Mouse (Mus musculus): ENCODE measurements around the gene Rab13. TPM values are rescaled to one million over a fixed set of nuclear protein-coding genes. Genes with fewer than 3 reads are reported as not detected.

Gene Rab13
- total RNA-seq (2018; cell fraction: chromatin; rRNA removed), result 10 to 100 TPM in 2 of 26 experiments, 1 to 10 TPM in 24; 1.8 to 11.9 (median 5.5) TPM
- total RNA-seq (2018; cell fraction: cytosol; rRNA removed), result 10 to 100 TPM in 25 of 26 experiments, 1 to 10 TPM in 1; 9.8 to 20.8 (median 14.1) TPM
- total RNA-seq (2018; cell fraction: nucleus; rRNA removed), result 10 to 100 TPM in 1 of 26 experiments, 1 to 10 TPM in 25; 1.1 to 10.1 (median 6.6) TPM
- 11.7 to 20.8 TPM (median 17.5 TPM) in 3 replicates for polyA plus RNA-seq (2018)

DNA sequence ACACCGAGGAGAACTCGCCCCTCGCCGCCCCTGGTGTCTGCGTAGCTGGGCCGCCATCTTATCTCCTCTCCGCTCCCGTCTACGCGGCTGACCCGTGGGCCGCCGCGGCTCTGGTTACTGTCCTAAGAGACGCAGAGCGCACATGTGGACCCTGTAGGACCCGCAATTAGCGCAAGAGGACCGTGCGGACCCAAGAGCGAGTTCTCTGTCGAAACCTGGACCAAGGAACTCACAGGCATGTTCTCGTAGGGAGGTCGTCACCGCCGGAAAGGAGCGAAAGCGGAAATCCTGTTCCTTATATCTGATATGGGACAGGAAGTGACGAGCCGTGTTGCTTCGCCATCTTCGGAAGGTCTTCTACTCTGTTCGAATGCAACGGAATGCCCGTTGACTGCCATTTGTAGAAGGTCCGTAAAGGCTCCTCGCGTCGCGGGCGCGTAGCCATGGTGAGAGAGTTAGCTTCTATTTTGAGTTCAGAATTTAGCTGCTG, at the start of gene Rab13, which contains the start of gene Rps27:
Gene Rab13, plus strand, starts transcription at position 319 of the 490 bp plus-strand sequence.
Gene Rps27, minus strand, starts transcription at position 275 of the 490 bp plus-strand sequence.
- Histone ChIP-seq H3K79me2 (ENCODE audit: inconsistent target) (peaks cover 31% of the 10 kb centered on the region), H3K4me3 (ENCODE audit: inconsistent target) (peak within 1 kb of the TSS; percentile 83), H3K27ac (peak within 1 kb of the TSS; percentile 79), H3K36me3 (ENCODE audit: inconsistent target) (peaks cover 37% of the 10 kb centered on the region; the same call in 1 of the 2 replicates)
- WGBS (ENCODE audit: missing documents), result 2% methylated on average over 42 of the region's 42 CpGs

DNA sequence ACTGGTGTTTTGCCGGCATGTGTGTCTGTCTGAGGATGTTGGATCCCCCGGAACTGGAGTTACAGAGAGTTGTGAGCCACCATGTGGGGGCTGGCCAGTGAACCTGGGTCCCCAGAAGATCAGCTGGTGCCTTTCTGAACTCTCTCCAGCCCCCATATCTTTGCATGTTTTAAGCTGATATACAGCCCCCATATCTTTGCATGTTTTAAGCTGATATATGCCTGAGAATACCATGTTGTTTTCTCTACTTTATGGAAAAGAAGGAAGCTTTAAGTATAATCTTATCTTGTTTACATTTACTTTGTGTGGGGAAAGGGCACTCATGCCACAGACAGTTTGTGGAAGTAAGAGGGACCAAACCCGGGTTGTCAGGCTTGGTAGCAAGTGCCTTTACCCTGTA, 33.9 kb upstream of the Rab13 start:
- 73% methylated on average over 3 of the region's 3 CpGs for WGBS (ENCODE audit: missing documents)
- no peak overlapping the region for H3K27ac ChIP-seq
- no peaks in the 10 kb centered on the region for H3K79me2 ChIP-seq (ENCODE audit: inconsistent target)
- no peak overlapping the region for H3K4me3 ChIP-seq (ENCODE audit: inconsistent target)
- no peaks in the 10 kb centered on the region for H3K36me3 ChIP-seq (ENCODE audit: inconsistent target)

GRCm38 (mm10) chr3:90183581-90183980, 29.9 kb upstream of the Rab13 start:
- Histone ChIP-seq H3K79me2 (ENCODE audit: inconsistent target) (no peaks in the 10 kb centered on the region), H3K36me3 (ENCODE audit: inconsistent target) (no peaks in the 10 kb centered on the region), H3K4me3 (ENCODE audit: inconsistent target) (no peak overlapping the region), H3K27ac (no peak overlapping the region)
- 79% methylated on average over 3 of the region's 3 CpGs for WGBS (ENCODE audit: missing documents)

DNA sequence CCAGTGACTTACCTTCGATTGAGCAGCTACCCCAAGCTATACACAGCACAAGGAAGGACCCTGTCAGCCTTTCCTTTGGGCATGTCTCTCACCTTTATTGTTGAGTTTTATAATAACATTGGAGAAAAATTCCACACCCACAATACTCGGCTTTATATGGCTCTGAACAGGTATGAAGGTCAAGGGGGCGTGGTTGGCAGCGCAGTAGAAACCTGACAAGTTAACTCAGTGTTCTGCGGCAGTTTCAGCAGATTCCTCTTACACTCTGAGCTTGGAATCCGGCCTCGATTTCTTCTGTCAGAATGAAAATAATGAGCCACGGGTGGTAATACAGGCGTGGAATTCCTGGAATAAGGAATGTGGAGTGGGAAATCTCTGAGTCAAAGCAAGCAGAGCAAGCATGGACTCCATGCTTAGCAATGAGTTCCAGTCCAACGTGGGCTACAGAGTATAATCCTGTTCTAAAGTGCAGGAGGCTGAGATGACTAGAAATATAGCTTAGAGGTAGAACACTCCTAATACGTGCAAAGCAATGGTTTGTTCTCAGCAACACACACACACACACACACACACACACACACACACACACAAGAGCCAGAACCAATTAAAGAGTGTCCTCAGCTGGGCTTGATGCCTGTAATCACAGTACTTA, 22.5 kb upstream of the Rab13 start:
- WGBS (ENCODE audit: missing documents), result 93% methylated on average over 10 of the region's 11 CpGs
- H3K4me3 ChIP-seq (ENCODE audit: inconsistent target), result no peak overlapping the region

GRCm38 (mm10) chr3:90194759-90195158, 18.7 kb upstream of the Rab13 start:
- 92% methylated on average over 4 of the region's 4 CpGs for WGBS (ENCODE audit: missing documents)
- Histone ChIP-seq H3K4me3 (ENCODE audit: inconsistent target) (no peak overlapping the region), H3K36me3 (ENCODE audit: inconsistent target) (no peaks in the 10 kb centered on the region), H3K79me2 (ENCODE audit: inconsistent target) (no peaks in the 10 kb centered on the region), H3K27ac (no peak overlapping the region)

More for the DNA sequence above, 22.5 kb upstream of the Rab13 start:
- H3K27ac ChIP-seq, result no peak overlapping the region
- no peaks in the 10 kb centered on the region for H3K79me2 ChIP-seq (ENCODE audit: inconsistent target)
- no peaks in the 10 kb centered on the region for H3K36me3 ChIP-seq (ENCODE audit: inconsistent target)

DNA sequence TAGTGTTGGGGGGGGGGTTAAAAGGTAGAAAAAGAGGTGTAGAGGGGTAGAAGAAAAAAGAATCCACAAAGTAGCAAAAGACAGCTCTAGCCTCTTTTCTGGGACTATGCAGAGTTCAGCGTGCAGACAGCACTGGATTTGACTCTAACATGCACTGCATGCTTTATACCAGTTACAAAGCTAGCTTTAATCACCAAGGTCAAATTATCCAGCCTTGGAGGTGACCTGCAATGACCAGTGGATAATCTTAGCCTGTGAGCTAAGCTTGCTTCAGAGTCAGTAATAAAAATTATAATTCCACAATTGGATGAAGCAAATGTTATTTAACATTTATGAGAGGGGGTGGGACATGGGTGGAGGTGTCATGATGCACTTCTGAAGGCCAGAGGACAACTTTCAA, 17.9 kb upstream of the Rab13 start:
- no peaks in the 10 kb centered on the region for H3K36me3 ChIP-seq (ENCODE audit: inconsistent target)
- no peak overlapping the region for H3K4me3 ChIP-seq (ENCODE audit: inconsistent target)
- no peak overlapping the region for H3K27ac ChIP-seq
- 83% methylated on average over 1 of the region's 1 CpGs for WGBS (ENCODE audit: missing documents)
- H3K79me2 ChIP-seq (ENCODE audit: inconsistent target), result no peaks in the 10 kb centered on the region

DNA sequence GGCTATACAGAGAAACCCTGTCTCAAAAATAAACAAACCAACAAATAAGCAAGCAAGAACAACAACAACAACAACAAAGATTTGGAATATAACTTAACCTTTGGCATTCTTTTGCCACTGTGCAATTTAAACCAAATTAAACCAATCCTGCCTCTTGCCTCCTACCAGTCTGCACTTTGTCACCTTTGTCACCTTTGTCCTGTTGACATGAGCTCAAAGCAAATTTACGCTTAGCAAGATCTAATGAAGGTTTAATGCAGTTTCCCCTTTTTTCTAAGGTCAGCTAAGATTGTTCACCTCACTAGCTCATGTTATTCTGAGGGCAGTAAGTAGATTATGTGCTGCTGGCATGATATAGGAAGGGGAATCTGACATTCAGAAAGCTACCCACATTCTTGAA, 15.9 kb upstream of the Rab13 start:
- Histone ChIP-seq H3K4me3 (ENCODE audit: inconsistent target) (no peak overlapping the region), H3K79me2 (ENCODE audit: inconsistent target) (no peaks in the 10 kb centered on the region), H3K36me3 (ENCODE audit: inconsistent target) (no peaks in the 10 kb centered on the region), H3K27ac (no peak overlapping the region)
- WGBS (ENCODE audit: missing documents), result 80% methylated on average over 1 of the region's 1 CpGs

DNA sequence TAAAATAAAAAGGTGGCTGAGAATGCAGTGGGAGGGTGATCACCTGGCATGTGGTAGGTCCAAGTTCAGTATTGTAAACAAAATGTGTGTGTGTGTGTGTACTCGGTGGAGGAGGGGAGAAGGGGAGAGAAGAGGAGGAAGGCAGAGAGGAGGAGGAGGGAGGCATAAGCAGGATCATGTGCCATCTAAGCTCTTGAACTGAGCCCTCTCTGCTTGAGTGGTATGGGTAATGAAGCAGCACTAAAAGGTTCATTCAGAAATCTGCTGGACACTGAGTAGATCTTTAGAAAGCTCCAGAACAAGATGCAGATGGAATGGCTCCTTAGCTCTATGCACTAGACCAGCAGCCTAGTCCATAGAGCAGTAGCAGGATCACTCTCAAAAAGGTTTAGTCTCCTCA, 10.6 kb upstream of the Rab13 start:
- no peaks in the 10 kb centered on the region for H3K79me2 ChIP-seq (ENCODE audit: inconsistent target)
- WGBS (ENCODE audit: missing documents), result 100% methylated on average over 1 of the region's 1 CpGs
- no peak overlapping the region for H3K27ac ChIP-seq
- no peaks in the 10 kb centered on the region for H3K36me3 ChIP-seq (ENCODE audit: inconsistent target)
- no peak overlapping the region for H3K4me3 ChIP-seq (ENCODE audit: inconsistent target)

DNA sequence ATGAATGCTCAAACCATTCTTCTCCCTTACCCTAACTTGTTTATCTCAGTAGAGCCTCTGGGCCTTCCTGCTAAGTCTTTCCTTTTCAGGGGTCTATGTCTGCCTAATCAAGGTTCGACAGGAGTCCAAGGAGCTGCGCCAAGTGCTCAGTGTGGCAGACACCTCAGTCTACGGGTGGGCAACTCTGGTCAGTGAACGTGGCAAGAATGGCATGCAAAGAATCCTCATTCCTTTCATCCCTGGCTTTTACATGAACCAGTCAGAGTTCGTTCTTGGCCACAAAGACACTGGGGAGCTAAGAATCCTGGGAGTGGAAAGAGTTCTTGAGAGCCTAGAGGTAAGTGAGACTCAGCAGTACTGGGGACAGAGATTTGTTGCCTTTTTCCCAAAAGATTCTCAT, 9.9 kb upstream of the Rab13 start:
- Histone ChIP-seq H3K36me3 (ENCODE audit: inconsistent target) (peaks cover 5% of the 10 kb centered on the region; the same call in 1 of the 2 replicates), H3K4me3 (ENCODE audit: inconsistent target) (no peak overlapping the region), H3K27ac (no peak overlapping the region), H3K79me2 (ENCODE audit: inconsistent target) (no peaks in the 10 kb centered on the region)
- 94% methylated on average over 5 of the region's 5 CpGs for WGBS (ENCODE audit: missing documents)

DNA sequence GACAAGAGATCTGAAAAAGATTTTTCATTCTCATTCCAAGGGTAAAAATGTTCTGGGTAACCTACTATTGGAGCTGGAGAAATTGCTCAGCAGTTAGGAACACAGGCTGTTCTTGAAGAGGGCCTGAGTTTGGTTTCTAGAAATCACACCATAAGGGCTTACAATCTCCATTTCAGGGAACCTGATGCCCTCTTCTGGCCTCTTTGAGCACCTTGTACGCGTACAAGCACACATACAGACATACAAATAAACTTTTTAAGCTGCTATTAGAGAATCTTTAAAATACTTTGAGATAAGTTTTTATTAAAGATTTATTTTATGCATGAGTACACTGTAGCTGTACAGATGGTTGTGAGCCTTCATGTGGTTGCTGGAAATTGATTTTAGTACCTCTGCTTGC, 8.9 kb upstream of the Rab13 start:
- 96% methylated on average over 2 of the region's 2 CpGs for WGBS (ENCODE audit: missing documents)
- no peak overlapping the region for H3K27ac ChIP-seq

GRCm38 (mm10) chr3:90208662-90209061, 4.8 kb upstream of the Rab13 start:
- H3K27ac ChIP-seq, result no peak overlapping the region
- no peak overlapping the region for H3K4me3 ChIP-seq (ENCODE audit: inconsistent target)
- H3K79me2 ChIP-seq (ENCODE audit: inconsistent target), result peaks cover 31% of the 10 kb centered on the region
- WGBS (ENCODE audit: missing documents), result 97% methylated on average over 2 of the region's 2 CpGs
- peaks cover 40% of the 10 kb centered on the region; the same call in 1 of the 2 replicates for H3K36me3 ChIP-seq (ENCODE audit: inconsistent target)

More for the DNA sequence above, 8.9 kb upstream of the Rab13 start:
- H3K79me2 ChIP-seq (ENCODE audit: inconsistent target), result no peaks in the 10 kb centered on the region
- peaks cover 15% of the 10 kb centered on the region; the same call in 1 of the 2 replicates for H3K36me3 ChIP-seq (ENCODE audit: inconsistent target)
- no peak overlapping the region for H3K4me3 ChIP-seq (ENCODE audit: inconsistent target)

DNA sequence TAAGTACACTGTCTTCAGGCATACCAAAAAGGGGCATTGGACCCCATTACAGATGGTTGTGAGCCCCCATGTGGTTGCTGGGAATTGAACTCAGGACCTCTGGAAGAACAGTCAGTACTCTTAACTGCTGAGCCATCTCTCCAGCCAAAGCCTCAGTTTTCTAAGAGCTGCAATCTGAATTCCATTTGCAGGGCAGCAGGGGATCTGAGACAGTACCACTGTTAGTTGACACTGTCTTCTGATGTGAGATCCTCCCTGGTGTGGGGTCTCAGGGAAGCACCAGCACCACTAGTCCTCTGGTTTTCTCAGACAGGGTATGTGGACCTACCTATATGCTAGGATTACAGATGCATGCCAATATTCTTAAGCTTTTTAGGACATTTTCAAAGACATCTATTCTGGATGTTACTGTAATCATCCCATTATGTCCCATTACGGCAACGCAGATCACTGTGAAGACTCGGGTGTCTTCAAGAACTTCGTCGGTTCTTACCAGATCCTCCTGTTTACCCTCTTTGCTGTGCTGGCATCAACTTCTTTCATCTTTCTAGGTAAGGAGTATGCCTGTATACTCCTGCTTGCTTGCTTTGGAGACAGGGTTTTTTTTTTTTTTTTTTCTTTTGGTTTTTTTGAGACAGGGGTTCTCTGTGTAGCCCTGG, 3.5 kb upstream of the Rab13 start:
- peaks cover 31% of the 10 kb centered on the region for H3K79me2 ChIP-seq (ENCODE audit: inconsistent target)
- peaks cover 40% of the 10 kb centered on the region; the same call in 1 of the 2 replicates for H3K36me3 ChIP-seq (ENCODE audit: inconsistent target)
- WGBS (ENCODE audit: missing documents), result 91% methylated on average over 5 of the region's 5 CpGs
- no peak overlapping the region for H3K27ac ChIP-seq
- no peak overlapping the region for H3K4me3 ChIP-seq (ENCODE audit: inconsistent target)

DNA sequence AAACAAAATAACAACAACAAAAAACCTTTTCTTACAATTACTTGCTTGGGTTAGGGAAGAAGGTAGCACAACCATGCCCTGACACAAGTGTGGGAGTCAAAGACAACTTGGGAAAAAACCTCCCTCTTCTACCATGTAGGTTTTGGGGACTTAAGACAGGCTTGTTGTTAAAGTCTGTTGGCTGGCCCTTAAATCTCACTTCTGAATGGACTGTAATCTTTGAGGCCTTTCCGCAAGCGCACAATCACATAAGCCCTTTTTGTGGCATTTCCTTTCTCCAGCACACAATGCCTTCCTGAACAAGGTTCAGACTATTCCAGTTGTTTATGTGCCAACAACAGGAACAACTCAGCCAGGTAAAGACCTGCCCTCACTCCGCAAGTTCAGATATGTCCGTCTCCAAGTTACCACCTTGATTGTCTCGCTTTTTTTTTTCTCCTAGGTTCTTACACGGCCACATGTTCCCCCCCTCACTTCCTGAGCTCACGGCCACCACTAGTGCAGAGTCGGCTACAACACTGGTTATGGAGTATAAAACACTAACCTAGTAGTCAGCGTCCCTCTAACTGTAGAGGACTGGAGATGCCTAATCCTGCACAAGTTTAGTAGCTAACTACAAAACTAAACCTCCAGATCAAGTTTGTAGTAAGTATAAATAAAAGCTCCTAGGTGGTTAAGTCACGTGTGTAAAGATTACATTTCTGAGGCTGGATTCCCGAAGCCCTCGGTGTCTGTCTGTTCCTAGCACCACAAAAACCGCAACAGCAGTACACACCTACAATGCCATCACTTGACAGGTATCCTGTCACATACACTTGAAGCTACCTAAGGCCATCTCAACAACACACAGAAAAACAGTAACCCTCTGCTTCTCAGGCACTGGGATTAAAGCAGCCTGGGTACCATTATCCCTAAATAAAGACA, 1.8 kb upstream of the Rab13 start:
- H3K4me3 ChIP-seq (ENCODE audit: inconsistent target), result peak overlapping the region; percentile 83; the same call in 1 of the 2 replicates
- no peak overlapping the region for H3K27ac ChIP-seq
- peaks cover 40% of the 10 kb centered on the region; the same call in 1 of the 2 replicates for H3K36me3 ChIP-seq (ENCODE audit: inconsistent target)
- 49% methylated on average over 13 of the region's 13 CpGs for WGBS (ENCODE audit: missing documents)
- H3K79me2 ChIP-seq (ENCODE audit: inconsistent target), result peaks cover 31% of the 10 kb centered on the region

- peak overlapping the region; percentile 83 for H3K4me3 ChIP-seq (ENCODE audit: inconsistent target)
- H3K79me2 ChIP-seq (ENCODE audit: inconsistent target), result peaks cover 31% of the 10 kb centered on the region
- peaks cover 40% of the 10 kb centered on the region; the same call in 1 of the 2 replicates for H3K36me3 ChIP-seq (ENCODE audit: inconsistent target)
- WGBS (ENCODE audit: missing documents), result 12% methylated on average over 5 of the region's 5 CpGs
- H3K27ac ChIP-seq, result peak overlapping the region; percentile 79
These were observed 772 bp upstream of the Rab13 start for GRCm38 (mm10) chr3:90212723-90213122.

All from macrophage (primary cell).